Mouse (Mus musculus) lung, embryonic 16.5 days (tissue): ENCODE data around the gene Pbld1. TPM values are rescaled to one million over a fixed set of nuclear protein-coding genes. Genes with fewer than 3 reads are reported as not detected.
"Not testable (repeated sequence)": the region's sequence is repeated elsewhere in the genome, so short reads cannot be mapped to it uniquely, and the experiment has no call there.

Experiments used
- ATAC-seq: fragments of 200-750 bp; cut with Nextera tagmentation; 2 replicates; pipeline ENCODE4 v1.8.0; 2017; ENCODE audit warnings: low read depth, mild to moderate bottlenecking, moderate library complexity
- H3K27ac ChIP-seq: fragments of 300-500 bp; sonication (generic); 2 replicates; pipeline ENCODE4 v1.5.1; 2014; ENCODE audit warnings: mild to moderate bottlenecking, control low read depth, low read length
- H3K27me3 ChIP-seq: fragments of 300-500 bp; sonication (generic); 2 replicates; pipeline ENCODE4 v1.6.1; 2014; ENCODE audit warnings: low read depth, low read length, mixed read lengths; ENCODE audit not compliant: control insufficient read depth, insufficient read depth
- H3K36me3 ChIP-seq: fragments of 300-500 bp; sonication (generic); 2 replicates; pipeline ENCODE4 v1.6.1; 2014; ENCODE audit warnings: low read length; ENCODE audit not compliant: control insufficient read depth, insufficient read depth
- H3K4me1 ChIP-seq: fragments of 300-500 bp; sonication (generic); replicated peaks from 2 replicates; pipeline ENCODE4 v1.6.1; 2014; ENCODE audit warnings: low read length, mixed read lengths; ENCODE audit not compliant: control insufficient read depth, insufficient read depth
- H3K4me2 ChIP-seq: fragments of 300-500 bp; sonication (generic); 2 replicates; pipeline ENCODE4 v1.6.1; 2014; ENCODE audit warnings: low read depth, low read length, control low read depth
- H3K4me3 ChIP-seq: fragments of 300-500 bp; sonication (generic); 2 replicates; pipeline ENCODE4 v1.5.1; 2014; ENCODE audit warnings: mild to moderate bottlenecking, low read length, control low read depth
- H3K9ac ChIP-seq: fragments of 300-500 bp; sonication (generic); 2 replicates; pipeline ENCODE4 v1.6.1; 2014; ENCODE audit warnings: low read length, control low read depth
- H3K9me3 ChIP-seq: fragments of 300-500 bp; sonication (generic); 2 replicates; pipeline ENCODE4 v1.6.1; 2016; ENCODE audit warnings: low read length; ENCODE audit not compliant: control insufficient read depth
- WGBS: fragments of 180-500 bp; shearing (Covaris S2); extraction: QIAGEN DNeasy Blood & Tissue Kit; methylation state at CpG from one replicate; pipeline ENCODE4 v1.1.7; 2014; 5-methylcytosine and 5-hydroxymethylcytosine counted together
- polyA plus RNA-seq: library from polyadenylated mRNA; unstranded; fragments of >200 nt; fragmentation: Nextera tagmentation; extraction: Ambion mirVana; gene quantifications from 2 replicates; pipeline ENCODE4 v1.2.1, GENCODE M21; 2015

Pbld1 gene
- polyA plus RNA-seq, 1 experiment from 2014 or later, result 1.1 TPM

DNA sequence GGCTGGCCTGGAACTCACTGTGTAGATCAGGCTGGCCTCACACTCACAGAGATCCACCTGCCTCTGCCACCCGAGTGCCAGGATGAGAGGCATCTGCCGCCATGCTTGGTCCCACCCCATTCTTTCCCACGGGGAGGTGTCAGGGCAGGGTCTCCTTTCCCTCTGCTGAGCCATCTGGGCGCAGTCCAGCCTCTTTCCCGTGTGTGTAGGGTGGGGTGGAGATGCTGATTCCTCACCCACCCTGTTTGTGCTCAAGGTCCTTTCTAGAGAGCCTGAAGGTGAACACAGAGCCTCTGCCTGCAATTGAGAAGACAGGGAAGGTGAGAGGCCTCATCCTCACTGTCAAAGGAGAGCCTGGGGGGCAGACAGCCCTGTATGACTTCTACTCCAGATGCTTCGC, 5.9 kb upstream of the Pbld1 start:
- ATAC-seq, H3K9ac ChIP-seq, H3K4me3 ChIP-seq, H3K36me3 ChIP-seq, H3K9me3 ChIP-seq, H3K4me2 ChIP-seq, H3K27me3 ChIP-seq, H3K27ac ChIP-seq, H3K4me1 ChIP-seq: not testable (repeated sequence)
- 79% methylated on average over 6 of the region's 6 CpGs for WGBS

DNA sequence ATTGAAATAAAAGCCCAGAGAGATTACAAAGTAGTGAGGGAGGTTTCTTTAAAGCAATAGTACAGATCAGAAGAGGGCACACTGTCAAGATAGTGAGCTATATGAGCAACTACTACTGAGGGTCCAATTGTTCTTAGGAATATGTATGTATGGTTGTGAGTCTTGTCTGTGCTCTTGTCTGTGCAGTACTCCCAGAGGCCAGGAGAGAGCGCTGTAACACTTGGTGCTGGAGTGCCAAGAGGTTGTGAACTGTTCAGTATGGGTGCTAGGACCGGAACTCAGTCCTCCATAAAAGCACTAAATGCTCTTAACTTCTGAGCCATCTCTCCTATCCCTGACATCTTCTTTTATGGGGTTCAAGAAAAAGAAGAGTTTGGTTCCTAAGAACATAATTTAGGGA, 5.4 kb upstream of the Pbld1 start:
- H3K9me3 ChIP-seq, result no peaks in the 10 kb centered on the region
- no peak for ATAC-seq
- no peak overlapping the region for H3K4me2 ChIP-seq
- no peaks in the 10 kb centered on the region for H3K4me1 ChIP-seq
- H3K9ac ChIP-seq, result no peak overlapping the region
- no peaks in the 10 kb centered on the region for H3K27me3 ChIP-seq
- no peak overlapping the region for H3K27ac ChIP-seq
- H3K4me3 ChIP-seq, result no peak overlapping the region
- no peaks in the 10 kb centered on the region for H3K36me3 ChIP-seq
- WGBS, result 81% methylated on average over 2 of the region's 2 CpGs

DNA sequence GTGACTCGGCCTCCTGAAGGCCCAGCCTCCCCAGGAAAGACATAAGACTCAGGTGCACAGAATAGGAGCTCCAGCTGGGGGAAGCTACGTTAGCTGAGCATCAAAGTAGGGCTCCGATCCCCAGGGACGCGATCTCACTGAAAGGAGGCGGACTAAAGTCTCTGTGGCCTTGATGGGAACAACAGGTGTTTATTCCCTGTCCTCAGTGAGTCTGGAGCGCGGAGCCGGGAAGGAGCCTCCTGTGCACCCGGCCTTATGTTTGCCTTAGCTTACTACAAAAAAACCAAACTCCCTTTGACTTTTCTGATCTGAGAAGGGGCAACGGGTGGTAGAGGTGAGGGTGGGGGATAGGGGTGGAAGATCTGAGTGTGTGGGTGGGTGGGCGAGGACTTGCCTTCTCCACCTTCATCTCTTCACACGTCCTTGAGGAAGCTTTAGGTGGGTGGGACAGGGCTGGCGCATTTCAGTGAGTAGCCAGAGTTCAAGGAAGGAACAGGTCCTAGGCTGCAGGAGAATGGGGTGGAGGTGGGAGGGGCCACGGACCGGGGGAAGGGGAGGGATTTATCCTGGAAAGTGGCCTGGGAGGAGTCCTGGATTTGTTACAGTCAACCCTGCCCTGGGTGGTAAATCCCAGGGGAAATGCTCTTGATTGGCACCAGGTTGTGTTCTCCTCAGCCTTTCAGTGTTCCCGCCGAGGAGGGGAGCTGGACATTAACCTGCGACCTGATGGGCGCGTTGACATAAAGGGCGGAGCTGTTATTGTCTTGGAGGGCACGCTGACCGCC, 2.8 kb upstream of the Pbld1 start:
- H3K4me1 ChIP-seq, result no peaks in the 10 kb centered on the region
- WGBS, result 30% methylated on average over 24 of the region's 24 CpGs
- H3K27me3 ChIP-seq, result no peaks in the 10 kb centered on the region
- H3K9ac ChIP-seq, result no peak overlapping the region
- H3K4me2 ChIP-seq, result no peak overlapping the region
- no peaks in the 10 kb centered on the region for H3K9me3 ChIP-seq
- H3K27ac ChIP-seq, result no peak overlapping the region
- no peaks in the 10 kb centered on the region for H3K36me3 ChIP-seq
- H3K4me3 ChIP-seq, result 0 out of 2 replicates have a peak overlapping the region, but pooled peaks have one; percentile 3
- ATAC-seq, result peak; percentile 51; the same call in 1 of the 2 replicates

DNA sequence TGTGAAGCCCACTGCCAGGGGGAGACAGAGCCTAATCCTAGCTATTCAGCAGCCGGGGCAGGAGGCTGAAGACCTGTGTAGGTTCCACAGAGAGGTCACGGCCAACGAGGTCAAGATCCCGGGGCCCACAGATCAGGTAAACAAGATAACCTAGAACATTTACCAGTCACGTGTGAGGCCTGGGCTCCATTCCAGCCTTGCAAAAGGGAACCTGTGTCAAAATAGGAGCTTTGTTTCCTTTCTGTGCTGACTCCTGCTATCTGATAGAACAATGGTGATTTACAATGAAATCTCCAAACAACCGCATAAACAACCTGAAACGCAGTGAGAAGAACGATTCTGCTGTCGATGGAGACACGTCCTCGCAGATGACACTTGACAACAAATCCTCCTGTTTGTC, 444 bp downstream of the Pbld1 start:
- 39% methylated on average over 11 of the region's 11 CpGs for WGBS
- no peak overlapping the region for H3K27ac ChIP-seq
- ATAC-seq, result no peak

DNA sequence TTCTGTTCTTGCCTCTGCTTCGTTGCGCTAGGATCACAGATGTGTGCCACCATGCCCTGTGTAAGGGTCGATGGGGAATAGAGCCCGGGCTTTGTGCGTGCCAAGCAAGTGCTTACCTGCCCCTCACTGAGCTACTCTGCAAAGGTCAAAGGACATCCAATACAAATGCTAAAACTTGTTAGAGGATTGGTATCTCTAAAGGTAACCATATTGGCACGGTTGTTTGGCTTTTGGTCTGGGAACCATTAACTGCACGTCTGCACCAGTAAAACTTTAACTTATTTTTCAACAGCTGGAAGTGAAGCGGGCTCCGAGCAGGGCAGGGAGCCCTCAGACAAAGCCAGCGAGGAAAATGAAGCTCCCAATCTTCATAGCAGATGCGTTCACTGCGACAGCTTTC, 1.3 kb downstream of the Pbld1 start:
- Histone ChIP-seq H3K4me2 (no peak overlapping the region), H3K27me3 (no peaks in the 10 kb centered on the region), H3K9ac (no peak overlapping the region), H3K36me3 (no peaks in the 10 kb centered on the region), H3K9me3 (no peaks in the 10 kb centered on the region), H3K4me3 (no peak overlapping the region), H3K4me1 (no peaks in the 10 kb centered on the region), H3K27ac (no peak overlapping the region)
- ATAC-seq, result no peak
- WGBS, result 62% methylated on average over 12 of the region's 12 CpGs

More for the DNA sequence above, 444 bp downstream of the Pbld1 start:
- H3K36me3 ChIP-seq, result no peaks in the 10 kb centered on the region
- H3K4me2 ChIP-seq, result no peak overlapping the region
- no peak overlapping the region for H3K4me3 ChIP-seq
- no peaks in the 10 kb centered on the region for H3K4me1 ChIP-seq
- no peaks in the 10 kb centered on the region for H3K27me3 ChIP-seq
- H3K9me3 ChIP-seq, result no peaks in the 10 kb centered on the region
- H3K9ac ChIP-seq, result no peak overlapping the region

DNA sequence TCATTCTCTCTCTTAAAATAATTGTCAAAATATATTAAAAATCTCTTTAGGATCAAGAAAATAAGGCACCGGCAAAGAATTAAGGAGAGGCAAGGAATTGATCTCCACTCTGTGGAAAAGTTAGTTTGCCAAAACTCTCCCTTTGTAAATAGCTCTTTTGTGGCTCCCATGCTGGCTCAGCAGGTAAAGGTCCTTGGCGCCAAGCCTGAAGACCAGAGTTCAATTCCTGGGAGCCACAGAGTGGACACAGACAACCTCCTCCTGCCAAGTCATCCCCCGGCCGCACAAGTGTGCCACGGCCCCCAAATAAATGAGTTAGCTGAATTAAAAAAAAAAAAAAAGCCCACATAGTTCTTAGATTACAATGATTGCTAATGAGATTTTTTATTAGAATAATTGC, 2.7 kb downstream of the Pbld1 start:
- WGBS, result 90% methylated on average over 5 of the region's 5 CpGs
- H3K27me3 ChIP-seq, result no peaks in the 10 kb centered on the region
- H3K4me2 ChIP-seq, result no peak overlapping the region

DNA sequence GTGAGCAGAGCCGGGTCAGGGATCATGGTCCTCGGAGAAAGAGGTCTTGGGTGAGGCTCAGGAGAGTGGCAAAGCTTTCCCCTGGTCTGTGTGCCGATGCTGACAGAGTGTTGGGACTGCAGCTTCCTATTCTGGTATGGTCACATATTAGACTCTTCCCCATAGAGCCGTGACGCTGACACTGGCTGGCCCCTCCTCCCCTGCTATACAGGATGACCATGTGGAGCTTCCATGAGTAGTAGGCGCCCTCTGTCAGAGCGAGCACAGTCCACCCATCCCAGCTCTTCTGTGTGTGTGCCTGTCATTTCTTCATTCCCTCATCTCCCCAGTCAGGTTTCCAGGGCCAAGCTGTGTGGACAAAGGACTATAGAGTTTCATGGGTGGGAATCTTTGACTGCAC, 3.4 kb downstream of the Pbld1 start:
- Histone ChIP-seq H3K9me3 (no peaks in the 10 kb centered on the region), H3K27me3 (no peaks in the 10 kb centered on the region), H3K4me1 (no peaks in the 10 kb centered on the region), H3K27ac (no peak overlapping the region), H3K4me2 (no peak overlapping the region), H3K4me3 (no peak overlapping the region), H3K9ac (no peak overlapping the region), H3K36me3 (no peaks in the 10 kb centered on the region)
- no peak for ATAC-seq
- 71% methylated on average over 7 of the region's 7 CpGs for WGBS

More for the DNA sequence above, 2.7 kb downstream of the Pbld1 start:
- no peak for ATAC-seq
- Histone ChIP-seq H3K4me3 (no peak overlapping the region), H3K9me3 (no peaks in the 10 kb centered on the region), H3K36me3 (no peaks in the 10 kb centered on the region), H3K27ac (no peak overlapping the region), H3K9ac (no peak overlapping the region), H3K4me1 (no peaks in the 10 kb centered on the region)

DNA sequence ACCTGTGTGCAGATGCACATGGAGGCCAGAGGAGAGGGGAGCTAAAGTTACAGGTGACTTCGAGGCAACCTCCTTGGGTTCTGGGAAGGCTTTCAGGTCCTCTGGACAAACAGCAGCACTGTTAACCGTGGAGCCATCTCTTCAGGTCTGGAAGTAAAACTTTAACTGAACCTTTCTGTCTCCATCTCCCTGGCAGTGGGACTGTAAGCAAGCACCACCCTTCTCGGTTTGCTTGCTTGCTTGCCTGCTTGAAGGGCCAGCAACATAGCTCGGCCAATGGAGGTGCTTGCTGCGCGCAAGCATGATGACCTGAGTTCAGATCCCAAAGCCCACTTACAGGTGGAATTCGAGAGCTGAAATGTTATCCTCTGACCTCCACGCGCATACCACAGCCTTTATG, 4.6 kb downstream of the Pbld1 start:
- H3K4me2 ChIP-seq, result no peak overlapping the region
- no peaks in the 10 kb centered on the region for H3K27me3 ChIP-seq
- no peaks in the 10 kb centered on the region for H3K36me3 ChIP-seq
- H3K4me1 ChIP-seq, result no peaks in the 10 kb centered on the region
- no peak for ATAC-seq
- H3K9me3 ChIP-seq, result no peaks in the 10 kb centered on the region
- WGBS, result 74% methylated on average over 9 of the region's 9 CpGs
- H3K4me3 ChIP-seq, result no peak overlapping the region
- no peak overlapping the region for H3K9ac ChIP-seq
- H3K27ac ChIP-seq, result no peak overlapping the region

DNA sequence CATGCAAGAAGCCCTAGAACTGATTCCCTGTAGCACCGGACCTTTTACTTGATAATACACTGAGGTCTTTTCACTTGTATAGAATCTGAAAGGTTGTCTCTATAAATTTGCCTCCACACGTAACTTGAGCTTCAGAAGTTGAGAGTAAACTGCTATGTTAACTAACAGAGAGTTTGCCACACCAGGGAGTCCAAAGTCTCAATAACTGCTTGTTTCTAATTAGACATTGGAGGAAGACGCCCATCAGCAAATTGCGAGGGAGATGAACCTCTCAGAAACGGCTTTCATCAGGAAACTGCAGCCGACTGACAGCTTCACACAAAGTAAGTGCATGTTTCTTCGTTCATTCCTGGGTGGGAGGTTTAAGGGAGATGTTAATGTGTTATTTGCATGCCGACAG, 5.6 kb downstream of the Pbld1 start:
- WGBS, result 63% methylated on average over 8 of the region's 8 CpGs
- H3K9me3 ChIP-seq, result no peaks in the 10 kb centered on the region
- H3K4me2 ChIP-seq, result no peak overlapping the region
- no peak overlapping the region for H3K27ac ChIP-seq
- no peak for ATAC-seq
- no peaks in the 10 kb centered on the region for H3K27me3 ChIP-seq
- H3K9ac ChIP-seq, result no peak overlapping the region
- H3K36me3 ChIP-seq, result no peaks in the 10 kb centered on the region
- H3K4me1 ChIP-seq, result no peaks in the 10 kb centered on the region
- no peak overlapping the region for H3K4me3 ChIP-seq
